Mouse (Mus musculus) midbrain, embryonic 13.5 days (tissue): ENCODE measurements at regions not wholly inside any gene's neighbourhood (a gene's known extent, or its start where the extent isn't known, plus 50 kb on each side); places are given as distances from the start of the nearest gene placed in this dataset.
A peak's percentile ranks its signal among the peaks of the same experiment; 100 is the strongest.

ENCODE experiments used
- ATAC-seq: fragments of 200-750 bp; cut with Nextera tagmentation; 2 replicates; pipeline ENCODE4 v1.8.0; 2017; ENCODE audit warnings: mild to moderate bottlenecking, moderate TSS enrichment, moderate library complexity
- H3K27ac ChIP-seq: fragments of 300-500 bp; sonication (generic); 2 replicates; pipeline ENCODE4 v1.5.1; 2015; ENCODE audit warnings: inconsistent platforms, mild to moderate bottlenecking, moderate library complexity
- H3K27me3 ChIP-seq: fragments of 300-500 bp; sonication (generic); 2 replicates; pipeline ENCODE4 v1.6.1; 2015; ENCODE audit warnings: mild to moderate bottlenecking, inconsistent platforms
- H3K36me3 ChIP-seq: fragments of 300-500 bp; sonication (generic); 2 replicates; pipeline ENCODE4 v1.6.1; 2015; ENCODE audit warnings: mild to moderate bottlenecking, inconsistent platforms
- H3K4me1 ChIP-seq: fragments of 300-500 bp; sonication (generic); replicated peaks from 2 replicates; pipeline ENCODE4 v1.6.1; 2015; ENCODE audit warnings: inconsistent platforms
- H3K4me2 ChIP-seq: fragments of 300-500 bp; sonication (generic); replicated peaks from 2 replicates; pipeline ENCODE4 v1.6.1; 2015; ENCODE audit warnings: moderate library complexity, mild to moderate bottlenecking, inconsistent platforms
- H3K4me3 ChIP-seq: fragments of 300-500 bp; sonication (generic); replicated peaks from 2 replicates; pipeline ENCODE4 v1.5.1; 2015; ENCODE audit warnings: mild to moderate bottlenecking, inconsistent platforms
- H3K9ac ChIP-seq: fragments of 300-500 bp; sonication (generic); replicated peaks from 2 replicates; pipeline ENCODE4 v1.6.1; 2015; ENCODE audit warnings: mild to moderate bottlenecking, inconsistent platforms
- H3K9me3 ChIP-seq: fragments of 300-500 bp; sonication (generic); 2 replicates; pipeline ENCODE4 v1.6.1; 2016; ENCODE audit warnings: mild to moderate bottlenecking, inconsistent platforms
- WGBS: fragments of 180-500 bp; shearing (Covaris S2); methylation state at CpG from one replicate; pipeline ENCODE4 v1.1.7; 2015; 5-methylcytosine and 5-hydroxymethylcytosine counted together

GRCm38 (mm10) chr6:17201916-17202636 is 78.9 kb upstream of the Cav2 start:
- Histone ChIP-seq H3K36me3 (no peaks in the 10 kb centered on the region), H3K9ac (no peak overlapping the region), H3K9me3 (no peaks in the 10 kb centered on the region), H3K27ac (no peak overlapping the region), H3K4me3 (no peak overlapping the region), H3K4me2 (no peak overlapping the region), H3K27me3 (no peaks in the 10 kb centered on the region), H3K4me1 (peaks cover 7% of the 10 kb centered on the region; the same call in 1 of the 2 replicates)
- WGBS, result 86% methylated on average over 6 of the region's 6 CpGs
- no peak for ATAC-seq

GRCm38 (mm10) chr6:17203302-17203701 is 77.7 kb upstream of the Cav2 start:
- no peak overlapping the region for H3K9ac ChIP-seq
- H3K4me3 ChIP-seq, result no peak overlapping the region
- ATAC-seq, result no peak
- H3K4me1 ChIP-seq, result peaks cover 7% of the 10 kb centered on the region; the same call in 1 of the 2 replicates
- no peaks in the 10 kb centered on the region for H3K9me3 ChIP-seq
- H3K4me2 ChIP-seq, result no peak overlapping the region
- WGBS, result 96% methylated on average over 5 of the region's 5 CpGs
- no peaks in the 10 kb centered on the region for H3K36me3 ChIP-seq
- no peaks in the 10 kb centered on the region for H3K27me3 ChIP-seq
- no peak overlapping the region for H3K27ac ChIP-seq

- WGBS, result 44% methylated on average over 9 of the region's 9 CpGs
- peak; percentile 53 for ATAC-seq
- no peak overlapping the region for H3K4me2 ChIP-seq
- no peak overlapping the region for H3K27ac ChIP-seq
- no peak overlapping the region for H3K4me3 ChIP-seq
- H3K36me3 ChIP-seq, result no peaks in the 10 kb centered on the region
- H3K27me3 ChIP-seq, result no peaks in the 10 kb centered on the region
- no peaks in the 10 kb centered on the region for H3K9me3 ChIP-seq
- H3K4me1 ChIP-seq, result peaks cover 7% of the 10 kb centered on the region; the same call in 1 of the 2 replicates
- no peak overlapping the region for H3K9ac ChIP-seq
These were observed 76.9 kb upstream of the Cav2 start for GRCm38 (mm10) chr6:17203900-17204686.

GRCm38 (mm10) chr6:17206932-17207331 is 74.1 kb upstream of the Cav2 start:
- H3K4me1 ChIP-seq, result peaks cover 7% of the 10 kb centered on the region; the same call in 1 of the 2 replicates
- H3K27me3 ChIP-seq, result no peaks in the 10 kb centered on the region
- H3K27ac ChIP-seq, result no peak overlapping the region
- 95% methylated on average over 3 of the region's 3 CpGs for WGBS
- H3K36me3 ChIP-seq, result no peaks in the 10 kb centered on the region
- H3K4me3 ChIP-seq, result no peak overlapping the region
- H3K9ac ChIP-seq, result no peak overlapping the region
- H3K9me3 ChIP-seq, result no peaks in the 10 kb centered on the region
- no peak for ATAC-seq
- H3K4me2 ChIP-seq, result no peak overlapping the region

GRCm38 (mm10) chr6:17209792-17210191 is 71.2 kb upstream of the Cav2 start:
- H3K27ac ChIP-seq, result no peak overlapping the region
- H3K9ac ChIP-seq, result no peak overlapping the region
- no peak overlapping the region for H3K4me2 ChIP-seq
- ATAC-seq, result no peak
- no peaks in the 10 kb centered on the region for H3K9me3 ChIP-seq
- H3K36me3 ChIP-seq, result no peaks in the 10 kb centered on the region
- 76% methylated on average over 4 of the region's 4 CpGs for WGBS
- H3K4me1 ChIP-seq, result no peaks in the 10 kb centered on the region
- no peaks in the 10 kb centered on the region for H3K27me3 ChIP-seq
- no peak overlapping the region for H3K4me3 ChIP-seq

GRCm38 (mm10) chr6:17211346-17211745 is 69.6 kb upstream of the Cav2 start:
- Histone ChIP-seq H3K4me1 (no peaks in the 10 kb centered on the region), H3K9me3 (no peaks in the 10 kb centered on the region), H3K9ac (no peak overlapping the region), H3K4me2 (no peak overlapping the region), H3K4me3 (no peak overlapping the region), H3K27ac (no peak overlapping the region), H3K27me3 (no peaks in the 10 kb centered on the region), H3K36me3 (no peaks in the 10 kb centered on the region)
- WGBS, result 64% methylated on average over 5 of the region's 5 CpGs
- no peak for ATAC-seq

- H3K4me2 ChIP-seq, result no peak overlapping the region
- H3K36me3 ChIP-seq, result no peaks in the 10 kb centered on the region
- ATAC-seq, result no peak
- no peak overlapping the region for H3K27ac ChIP-seq
- no peak overlapping the region for H3K9ac ChIP-seq
- H3K27me3 ChIP-seq, result no peaks in the 10 kb centered on the region
- H3K9me3 ChIP-seq, result no peaks in the 10 kb centered on the region
- WGBS, result 55% methylated on average over 9 of the region's 9 CpGs
- no peak overlapping the region for H3K4me3 ChIP-seq
- no peaks in the 10 kb centered on the region for H3K4me1 ChIP-seq
These were observed 66.2 kb upstream of the Cav2 start for GRCm38 (mm10) chr6:17214774-17215173.

GRCm38 (mm10) chr6:17216442-17216841 is 64.5 kb upstream of the Cav2 start:
- H3K9me3 ChIP-seq, result no peaks in the 10 kb centered on the region
- no peak overlapping the region for H3K27ac ChIP-seq
- H3K9ac ChIP-seq, result no peak overlapping the region
- no peak overlapping the region for H3K4me3 ChIP-seq
- H3K27me3 ChIP-seq, result no peaks in the 10 kb centered on the region
- no peaks in the 10 kb centered on the region for H3K4me1 ChIP-seq
- no peak for ATAC-seq
- 73% methylated on average over 1 of the region's 1 CpGs for WGBS
- no peaks in the 10 kb centered on the region for H3K36me3 ChIP-seq
- H3K4me2 ChIP-seq, result no peak overlapping the region

GRCm38 (mm10) chr6:17223744-17224143 is 57.2 kb upstream of the Cav2 start:
- no peak overlapping the region for H3K4me2 ChIP-seq
- WGBS, result 81% methylated on average over 2 of the region's 2 CpGs
- no peak for ATAC-seq
- no peaks in the 10 kb centered on the region for H3K4me1 ChIP-seq
- H3K9me3 ChIP-seq, result no peaks in the 10 kb centered on the region
- H3K4me3 ChIP-seq, result no peak overlapping the region
- no peak overlapping the region for H3K9ac ChIP-seq
- no peak overlapping the region for H3K27ac ChIP-seq
- H3K27me3 ChIP-seq, result no peaks in the 10 kb centered on the region
- no peaks in the 10 kb centered on the region for H3K36me3 ChIP-seq

GRCm38 (mm10) chr6:17224852-17225251 is 56.1 kb upstream of the Cav2 start:
- no peaks in the 10 kb centered on the region for H3K36me3 ChIP-seq
- no peak for ATAC-seq
- no peak overlapping the region for H3K4me3 ChIP-seq
- H3K27ac ChIP-seq, result no peak overlapping the region
- H3K4me1 ChIP-seq, result no peaks in the 10 kb centered on the region
- H3K4me2 ChIP-seq, result no peak overlapping the region
- no peaks in the 10 kb centered on the region for H3K27me3 ChIP-seq
- H3K9me3 ChIP-seq, result no peaks in the 10 kb centered on the region
- H3K9ac ChIP-seq, result no peak overlapping the region
- 91% methylated on average over 5 of the region's 5 CpGs for WGBS

GRCm38 (mm10) chr6:17226483-17226882 is 54.5 kb upstream of the Cav2 start:
- 93% methylated on average over 6 of the region's 6 CpGs for WGBS
- Histone ChIP-seq H3K27ac (no peak overlapping the region), H3K9me3 (no peaks in the 10 kb centered on the region), H3K4me2 (no peak overlapping the region), H3K27me3 (no peaks in the 10 kb centered on the region), H3K36me3 (no peaks in the 10 kb centered on the region), H3K9ac (no peak overlapping the region), H3K4me1 (no peaks in the 10 kb centered on the region), H3K4me3 (no peak overlapping the region)
- no peak for ATAC-seq
